Mouse (Mus musculus) embryonic facial prominence, embryonic 14.5 days (tissue): ENCODE measurements around the gene Mtmr14. TPM values are rescaled to one million over a fixed set of nuclear protein-coding genes. Genes with fewer than 3 reads are reported as not detected.
A peak's percentile ranks its signal among the peaks of the same experiment; 100 is the strongest.

Source experiments
- ATAC-seq: fragments of 200-750 bp; cut with Nextera tagmentation; 2 replicates; pipeline ENCODE4 v1.8.0; 2017; ENCODE audit warnings: low read depth, moderate number of reproducible peaks, moderate TSS enrichment
- DNase-seq: peaks from one replicate; pipeline ENCODE4 v3.0.0-alpha.2; 2015; ENCODE audit warnings: low spot score
- H3K27ac ChIP-seq: fragments of 300-500 bp; sonication (generic); replicated peaks from 2 replicates; pipeline ENCODE4 v1.5.1; 2014; ENCODE audit warnings: low read depth, mild to moderate bottlenecking, low read length, moderate library complexity
- H3K27me3 ChIP-seq: fragments of 300-500 bp; sonication (generic); replicated peaks from 2 replicates; pipeline ENCODE4 v1.6.1; 2014; ENCODE audit warnings: low read length; ENCODE audit not compliant: control insufficient read depth, insufficient read depth
- H3K36me3 ChIP-seq: fragments of 300-500 bp; sonication (generic); 2 replicates; pipeline ENCODE4 v1.6.1; 2014; ENCODE audit warnings: low read length, mixed read lengths; ENCODE audit not compliant: control insufficient read depth, insufficient read depth
- H3K4me1 ChIP-seq: fragments of 300-500 bp; sonication (generic); 2 replicates; pipeline ENCODE4 v1.6.1; 2014; ENCODE audit warnings: antibody characterized with exemption, low read length; ENCODE audit not compliant: control insufficient read depth, insufficient read depth
- H3K4me2 ChIP-seq: fragments of 300-500 bp; sonication (generic); 2 replicates; pipeline ENCODE4 v1.6.1; 2014; ENCODE audit warnings: low read depth, mild to moderate bottlenecking, low read length, moderate library complexity, mixed read lengths
- H3K4me3 ChIP-seq: fragments of 300-500 bp; sonication (generic); 2 replicates; pipeline ENCODE4 v1.5.1; 2014; ENCODE audit warnings: low read depth, mild to moderate bottlenecking, low read length
- H3K9ac ChIP-seq: fragments of 300-500 bp; sonication (generic); 2 replicates; pipeline ENCODE4 v1.6.1; 2014; ENCODE audit warnings: low read depth, mild to moderate bottlenecking, low read length, moderate library complexity, mixed read lengths
- H3K9me3 ChIP-seq: fragments of 300-500 bp; sonication (generic); 2 replicates; pipeline ENCODE4 v1.6.1; 2016; ENCODE audit warnings: low read length; ENCODE audit not compliant: control insufficient read depth
- WGBS: fragments of 180-500 bp; shearing (Covaris S2); extraction: QIAGEN DNeasy Blood & Tissue Kit; methylation state at CpG from one replicate; pipeline ENCODE4 v1.1.7; 2014; 5-methylcytosine and 5-hydroxymethylcytosine counted together
- polyA plus RNA-seq: library from polyadenylated mRNA; unstranded; fragments of >200 nt; fragmentation: Nextera tagmentation; extraction: Ambion mirVana; gene quantifications from 2 replicates; pipeline ENCODE4 v1.2.1, GENCODE M21; 2014

The Mtmr14 gene
- polyA plus RNA-seq, 1 experiment from 2014 or later: 31.6 TPM

DNA sequence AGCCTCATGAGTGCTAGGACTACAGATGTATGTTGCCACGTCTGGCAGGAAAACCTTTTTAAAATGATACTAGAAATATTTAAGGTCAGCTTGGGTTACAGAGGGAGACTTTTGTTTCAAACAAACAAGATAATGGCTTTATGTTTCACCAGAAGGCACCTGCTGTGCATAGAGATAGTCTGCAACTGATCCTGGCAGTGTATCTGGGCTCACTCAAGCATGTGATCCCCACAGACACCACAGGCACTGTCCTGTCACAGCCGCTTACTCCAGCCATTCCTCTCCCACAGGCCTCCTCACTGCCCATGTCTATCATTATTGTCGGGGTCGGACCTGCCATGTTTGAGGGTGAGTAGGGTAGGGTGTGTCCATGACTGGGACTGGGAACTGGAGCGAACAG lies 63.7 kb downstream of the Mtmr14 start:
- ATAC-seq: no peak
- H3K27me3 ChIP-seq: no peaks in the 10 kb centered on the region
- DNase-seq: no peak

DNA sequence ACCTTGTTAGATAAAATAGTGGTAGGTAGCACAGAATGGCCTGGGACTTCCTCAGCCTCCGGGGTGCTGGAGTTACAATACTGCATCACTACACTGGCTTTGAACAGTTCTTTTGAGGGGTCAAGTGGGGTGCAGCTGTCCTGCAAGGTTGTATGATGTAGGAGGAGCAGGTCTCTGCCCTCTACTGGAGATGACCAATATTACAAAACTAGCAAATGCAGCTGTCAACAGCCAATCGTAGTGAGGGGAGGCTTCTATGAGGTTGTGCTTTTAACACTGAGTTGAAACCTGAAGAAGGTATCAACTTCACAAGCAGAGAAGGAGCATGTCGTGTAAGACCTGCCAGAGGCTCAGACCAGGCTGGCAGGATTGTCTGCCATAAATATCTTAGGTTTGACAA lies 64.6 kb downstream of the Mtmr14 start:
- Histone ChIP-seq H3K4me1 (no peaks in the 10 kb centered on the region), H3K9ac (no peak overlapping the region), H3K27ac (no peak overlapping the region), H3K36me3 (no peaks in the 10 kb centered on the region), H3K9me3 (no peaks in the 10 kb centered on the region), H3K27me3 (no peaks in the 10 kb centered on the region), H3K4me2 (no peak overlapping the region), H3K4me3 (no peak overlapping the region)
- WGBS: 22% methylated on average over 3 of the region's 3 CpGs
- peak; percentile 32 for DNase-seq
- no peak for ATAC-seq

More for the DNA sequence above, 63.7 kb downstream of the Mtmr14 start:
- Histone ChIP-seq H3K4me1 (no peaks in the 10 kb centered on the region), H3K4me3 (no peak overlapping the region), H3K9me3 (no peaks in the 10 kb centered on the region), H3K4me2 (no peak overlapping the region), H3K9ac (no peak overlapping the region), H3K36me3 (no peaks in the 10 kb centered on the region), H3K27ac (no peak overlapping the region)
- 83% methylated on average over 5 of the region's 5 CpGs for WGBS

DNA sequence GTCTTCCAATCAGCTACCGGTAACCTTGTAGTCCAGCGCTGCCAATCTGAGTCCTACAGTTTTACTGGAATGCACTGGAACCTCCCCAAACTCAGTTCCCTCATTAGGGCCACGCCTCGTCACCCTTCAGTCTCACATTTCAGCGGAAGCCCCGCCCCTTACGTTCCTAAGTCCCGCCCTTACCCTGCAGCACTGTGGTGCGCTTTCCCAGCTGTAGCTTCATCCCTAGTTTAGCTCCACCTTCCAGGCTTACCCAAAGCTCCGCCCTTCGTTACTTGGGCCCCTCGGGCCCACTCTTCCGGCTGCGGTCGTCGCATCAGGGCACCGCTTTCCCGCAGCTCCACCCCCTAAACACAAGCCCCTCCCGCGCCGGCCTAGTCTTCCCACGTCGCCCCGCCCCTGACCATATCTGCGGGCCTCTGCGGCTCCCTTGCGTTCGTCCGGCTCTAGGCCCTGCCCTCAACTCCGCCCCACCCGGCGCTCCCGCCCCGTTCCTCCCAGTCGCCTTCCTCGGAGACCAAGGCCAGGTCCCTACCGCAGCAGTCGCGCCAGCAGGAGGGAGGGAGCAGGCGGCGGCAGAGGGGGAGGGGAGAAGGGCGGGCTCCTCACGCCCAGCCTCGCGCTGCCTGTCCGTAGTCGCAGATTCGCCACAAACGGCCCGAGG lies 68.8 kb downstream of the Mtmr14 start:
- Histone ChIP-seq H3K4me1 (peaks cover 6% of the 10 kb centered on the region; the same call in 1 of the 2 replicates), H3K9ac (peak overlapping the region; percentile 93), H3K9me3 (no peaks in the 10 kb centered on the region), H3K27ac (peak overlapping the region; percentile 95), H3K4me3 (peak overlapping the region; percentile 86), H3K4me2 (peak overlapping the region; percentile 88), H3K27me3 (no peaks in the 10 kb centered on the region), H3K36me3 (peaks cover 19% of the 10 kb centered on the region)
- WGBS: under 1% methylated on average over 36 of the region's 50 CpGs
- ATAC-seq (peak; percentile 99), DNase-seq (peak; percentile 100)

DNA sequence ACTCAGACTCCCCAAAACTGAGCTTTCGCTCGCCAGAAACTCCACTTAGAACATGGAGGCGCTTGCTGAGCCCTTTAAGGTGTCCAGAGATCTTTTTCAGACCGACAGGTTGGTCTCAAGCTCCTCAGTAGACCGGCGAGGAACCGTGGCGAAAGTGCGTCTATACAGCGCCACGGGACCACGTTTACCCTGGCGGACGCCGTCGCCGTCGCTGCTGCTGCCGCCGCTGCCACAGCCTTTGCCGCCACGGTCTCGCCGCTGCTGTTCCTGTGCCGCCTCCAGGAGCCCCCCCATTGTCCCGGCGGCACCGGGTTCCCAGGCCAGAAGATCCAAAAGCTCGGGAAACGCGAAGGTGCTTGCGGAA lies 69.3 kb downstream of the Mtmr14 start, which contains the start of gene Brpf1:
TSS of gene Brpf1 (plus strand) at position 152 of the 364 bp plus-strand sequence.
- Histone ChIP-seq H3K4me1 (peaks cover 6% of the 10 kb centered on the region; the same call in 1 of the 2 replicates), H3K9me3 (no peaks in the 10 kb centered on the region), H3K27me3 (no peaks in the 10 kb centered on the region), H3K27ac (peak within 1 kb of the TSS; percentile 95), H3K4me2 (peak within 1 kb of the TSS; percentile 88), H3K4me3 (peak within 1 kb of the TSS; percentile 86), H3K9ac (peak within 1 kb of the TSS; percentile 93), H3K36me3 (peaks cover 19% of the 10 kb centered on the region)
- under 1% methylated on average over 22 of the region's 32 CpGs for WGBS
- ATAC-seq (peak; percentile 64), DNase-seq (no peak)

DNA sequence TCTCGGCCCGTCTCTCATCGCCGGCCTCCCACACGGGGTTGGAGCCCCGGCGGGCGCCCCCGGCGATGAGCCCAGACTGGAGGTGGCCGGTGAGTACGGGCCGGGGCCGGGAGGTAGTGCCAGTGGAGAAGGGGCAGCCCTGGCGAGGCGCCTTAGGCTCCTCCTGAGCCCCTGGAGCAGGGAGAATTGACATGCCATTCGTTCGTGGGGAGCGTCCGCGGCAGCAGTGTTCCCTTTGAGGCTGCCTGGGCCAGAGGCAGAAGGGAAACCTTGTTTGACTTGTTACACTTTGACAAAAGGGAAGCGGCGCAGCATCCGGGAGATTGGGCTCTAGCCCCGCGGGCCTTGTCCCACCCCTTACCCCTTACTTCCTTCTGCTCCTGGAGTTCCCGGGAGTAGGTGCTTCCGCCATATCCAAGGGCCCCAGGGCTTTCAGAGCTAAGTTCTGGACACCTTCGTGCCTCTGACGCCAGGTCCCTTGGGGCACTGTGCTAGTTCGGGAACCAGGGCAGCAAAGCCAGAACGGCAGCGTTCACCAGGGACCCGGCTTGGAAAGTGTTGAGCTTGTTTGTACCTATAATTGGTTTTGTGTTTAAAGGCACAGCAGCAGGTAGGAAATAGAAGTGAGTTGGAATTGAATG lies 70.0 kb downstream of the Mtmr14 start:
- H3K4me2 ChIP-seq: peak overlapping the region; percentile 88
- WGBS: 0% methylated on average over 18 of the region's 34 CpGs
- H3K9me3 ChIP-seq: no peaks in the 10 kb centered on the region
- peaks cover 25% of the 10 kb centered on the region for H3K36me3 ChIP-seq
- peak overlapping the region; percentile 86 for H3K4me3 ChIP-seq
- peak overlapping the region; percentile 93 for H3K9ac ChIP-seq
- H3K27ac ChIP-seq: peak overlapping the region; percentile 95
- H3K4me1 ChIP-seq: peaks cover 6% of the 10 kb centered on the region; the same call in 1 of the 2 replicates
- no peaks in the 10 kb centered on the region for H3K27me3 ChIP-seq
- DNase-seq: peak; percentile 54
- ATAC-seq: no peak

GRCm38 (mm10) chr6:113308141-113308540 lies 70.5 kb downstream of the Mtmr14 start:
- DNase-seq: peak; percentile 53
- 26% methylated on average over 5 of the region's 5 CpGs for WGBS
- H3K4me1 ChIP-seq: peaks cover 6% of the 10 kb centered on the region; the same call in 1 of the 2 replicates

DNA sequence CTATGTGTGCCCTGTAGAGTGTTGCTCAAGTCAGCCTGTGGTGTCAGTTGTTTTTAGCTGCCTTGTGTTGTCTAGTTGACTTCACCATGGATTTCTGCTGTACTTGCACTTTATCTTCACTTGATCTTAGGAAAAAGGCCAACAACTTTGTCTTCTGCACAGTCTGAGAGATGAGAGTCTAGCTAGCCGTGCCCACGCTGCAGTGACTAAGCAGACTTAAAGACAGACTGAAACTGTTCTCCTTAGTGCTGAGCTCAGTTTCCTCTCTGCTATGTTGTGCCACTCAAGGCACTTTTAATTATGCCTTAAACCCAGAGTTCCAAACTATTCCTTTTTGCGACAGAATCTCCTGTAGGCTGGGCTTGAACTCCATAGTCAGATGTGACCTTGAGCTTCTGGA lies 78.3 kb downstream of the Mtmr14 start:
- 91% methylated on average over 3 of the region's 3 CpGs for WGBS
- no peak overlapping the region for H3K9ac ChIP-seq
- H3K4me1 ChIP-seq: no peaks in the 10 kb centered on the region
- no peak overlapping the region for H3K4me3 ChIP-seq
- DNase-seq (no peak), ATAC-seq (no peak)
- no peak overlapping the region for H3K4me2 ChIP-seq
- no peak overlapping the region for H3K27ac ChIP-seq
- H3K9me3 ChIP-seq: no peaks in the 10 kb centered on the region
- no peaks in the 10 kb centered on the region for H3K27me3 ChIP-seq
- peaks cover 93% of the 10 kb centered on the region for H3K36me3 ChIP-seq

More at GRCm38 (mm10) chr6:113308141-113308540, 70.5 kb downstream of the Mtmr14 start:
- Histone ChIP-seq H3K36me3 (peaks cover 30% of the 10 kb centered on the region), H3K9me3 (no peaks in the 10 kb centered on the region), H3K9ac (peak overlapping the region; percentile 93), H3K4me3 (peak overlapping the region; percentile 86), H3K27me3 (no peaks in the 10 kb centered on the region), H3K4me2 (peak overlapping the region; percentile 88), H3K27ac (peak overlapping the region; percentile 95; the same call in 1 of the 2 replicates)
- ATAC-seq: no peak

- peak within 1 kb of the TSS; percentile 92 for H3K4me2 ChIP-seq
- no peaks in the 10 kb centered on the region for H3K9me3 ChIP-seq
- ATAC-seq (peak; percentile 98), DNase-seq (peak; percentile 100)
- peak within 1 kb of the TSS; percentile 94 for H3K27ac ChIP-seq
- H3K4me3 ChIP-seq: peak within 1 kb of the TSS; percentile 63
- WGBS: under 1% methylated on average over 46 of the region's 52 CpGs
- peak within 1 kb of the TSS; percentile 71 for H3K9ac ChIP-seq
- no peaks in the 10 kb centered on the region for H3K27me3 ChIP-seq
- H3K36me3 ChIP-seq: peaks cover 39% of the 10 kb centered on the region
- 0 out of 2 replicates have a peak, but pooled peaks cover 5% of the 10 kb centered on the region for H3K4me1 ChIP-seq
Measured at GRCm38 (mm10) chr6:113326533-113327315, 89.1 kb downstream of the Mtmr14 start, which contains the start of gene Ogg1. Ogg1 (plus strand) TSS chr6:113326972.
